Mouse (Mus musculus) CH12.LX (cell line): ENCODE results near the gene Zscan5b. TPM values are rescaled to one million over a fixed set of nuclear protein-coding genes. Genes with fewer than 3 reads are reported as not detected.
"Not testable (repeated sequence)": the region's sequence is repeated elsewhere in the genome, so short reads cannot be mapped to it uniquely, and the experiment has no call there.

ENCODE experiments used
- DNase-seq: peaks from one replicate; pipeline ENCODE4 v3.0.0-alpha.2; 2013; ENCODE audit errors: extremely low read depth
- H3K27ac ChIP-seq: 2 replicates; pipeline ENCODE4 v1.5.1; 2012; ENCODE audit warnings: low read depth, mild to moderate bottlenecking, control low read depth, moderate library complexity; ENCODE audit not compliant: insufficient read depth
- H3K27me3 ChIP-seq: replicated peaks from 2 replicates; pipeline ENCODE3; 2012; ENCODE audit warnings: inconsistent platforms
- H3K36me3 ChIP-seq, 2 experiments: replicated peaks in 1 of 2; 2 replicates each; pipeline versions ENCODE3 to v1.6.1; 2012; ENCODE audit warnings: inconsistent platforms in 1 of 2, low read length in 1 of 2, mild to moderate bottlenecking in 1 of 2, mixed read lengths in 1 of 2, moderate library complexity in 1 of 2; ENCODE audit not compliant: control insufficient read depth in 1 of 2, insufficient read depth in 1 of 2
- H3K4me1 ChIP-seq, 2 experiments: 2 replicates each; pipeline ENCODE4 v1.6.1; 2012; ENCODE audit warnings: inconsistent platforms in 1 of 2, moderate library complexity in 1 of 2; ENCODE audit not compliant: insufficient read depth in 2 of 2, control insufficient read depth in 1 of 2
- H3K4me2 ChIP-seq: 2 replicates; pipeline ENCODE4 v1.6.1; 2012; ENCODE audit warnings: low read depth, mild to moderate bottlenecking, control low read depth; ENCODE audit not compliant: poor library complexity, insufficient read depth, severe bottlenecking
- H3K4me3 ChIP-seq, 3 experiments: fragments of 150-350 bp in 1 of 3; sonication (generic) in 1 of 3; replicated peaks in 1 of 3; 2 replicates each; pipeline versions ENCODE3 to v1.5.1; 2011 to 2012; ENCODE audit warnings: low read depth in 2 of 3, low read length in 2 of 3, mild to moderate bottlenecking in 2 of 3, moderate library complexity in 2 of 3, control low read depth in 1 of 3, improper control_type of control experiment in 1 of 3, inconsistent platforms in 1 of 3, mixed read lengths in 1 of 3; ENCODE audit not compliant: poor library complexity in 1 of 3
- H3K79me2 ChIP-seq: replicated peaks from 2 replicates; pipeline ENCODE4 v1.6.1; 2012; ENCODE audit warnings: mild to moderate bottlenecking, moderate library complexity; ENCODE audit not compliant: control insufficient read depth, poor library complexity, insufficient read depth, severe bottlenecking; ENCODE audit errors: extremely low read depth
- H3K9ac ChIP-seq: 2 replicates; pipeline ENCODE4 v1.6.1; 2012; ENCODE audit warnings: low read depth, mild to moderate bottlenecking, control low read depth, moderate library complexity; ENCODE audit not compliant: insufficient read depth
- H3K9me3 ChIP-seq: replicated peaks from 2 replicates; pipeline ENCODE3; 2012; ENCODE audit warnings: low read length, inconsistent platforms, mixed read lengths
- BHLHE40 ChIP-seq: IDR thresholded peaks from 2 replicates; pipeline ENCODE4 v1.6.1; 2011; ENCODE audit warnings: mild to moderate bottlenecking, low read depth, low read length, improper control_type of control experiment
- CHD1 ChIP-seq: IDR thresholded peaks from 2 replicates; pipeline ENCODE4 v1.6.1; 2012; ENCODE audit warnings: low read depth, low read length, improper control_type of control experiment, inconsistent platforms
- CTCF ChIP-seq, 2 experiments: IDR thresholded peaks in 1 of 2; conservative IDR thresholded peaks in 1 of 2; 2 replicates each; pipeline ENCODE4 v1.5.1; 2011 to 2012; ENCODE audit warnings: low read depth in 2 of 2, low read length in 2 of 2, improper control_type of control experiment in 1 of 2, inconsistent platforms in 1 of 2, mild to moderate bottlenecking in 1 of 2, moderate library complexity in 1 of 2
- ELF1 ChIP-seq: IDR thresholded peaks from 2 replicates; pipeline ENCODE4 v1.6.1; 2014; ENCODE audit warnings: low read depth, mild to moderate bottlenecking, inconsistent platforms, low read length, improper control_type of control experiment
- ETS1 ChIP-seq: conservative IDR thresholded peaks from 2 replicates; pipeline ENCODE4 v1.6.1; 2012; ENCODE audit warnings: low read depth, mild to moderate bottlenecking, inconsistent platforms, low read length, improper control_type of control experiment, moderate library complexity
- GABPA ChIP-seq: IDR thresholded peaks from 2 replicates; pipeline ENCODE4 v1.6.1; 2012; ENCODE audit warnings: low read depth, low read length, improper control_type of control experiment, inconsistent platforms; ENCODE audit not compliant: insufficient replicate concordance
- JUN ChIP-seq: IDR thresholded peaks from 2 replicates; pipeline ENCODE4 v1.6.1; 2011; ENCODE audit warnings: low read depth, mild to moderate bottlenecking, low read length, improper control_type of control experiment, moderate library complexity; ENCODE audit not compliant: insufficient read depth
- KAT2A ChIP-seq: IDR thresholded peaks from 2 replicates; pipeline ENCODE4 v1.6.1; 2012; ENCODE audit warnings: low read length, improper control_type of control experiment, inconsistent platforms; ENCODE audit not compliant: insufficient replicate concordance
- MAFK ChIP-seq: IDR thresholded peaks from 2 replicates; pipeline ENCODE4 v1.6.1; 2011; ENCODE audit warnings: low read length, improper control_type of control experiment; ENCODE audit not compliant: insufficient replicate concordance
- MEF2A ChIP-seq: IDR thresholded peaks from 2 replicates; pipeline ENCODE4 v1.6.1; 2014; ENCODE audit warnings: low read depth, mild to moderate bottlenecking, inconsistent platforms, low read length, improper control_type of control experiment, borderline replicate concordance
- MXI1 ChIP-seq: IDR thresholded peaks from 2 replicates; pipeline ENCODE4 v1.6.1; 2011; ENCODE audit warnings: mild to moderate bottlenecking, low read depth, low read length, improper control_type of control experiment
- MYC ChIP-seq: IDR thresholded peaks from 2 replicates; pipeline ENCODE4 v1.6.1; 2011; ENCODE audit warnings: low read depth, mild to moderate bottlenecking, improper control_type of control experiment, low read length
- NELFE ChIP-seq: IDR thresholded peaks from 2 replicates; pipeline ENCODE4 v1.6.1; 2011; ENCODE audit warnings: low read depth, low read length, improper control_type of control experiment
- PAX5 ChIP-seq: IDR thresholded peaks from 2 replicates; pipeline ENCODE4 v1.6.1; 2012; ENCODE audit warnings: low read length, inconsistent platforms, mixed read lengths
- POLR2A ChIP-seq: IDR thresholded peaks from 2 replicates; pipeline ENCODE4 v1.6.1; 2011; ENCODE audit warnings: low read depth, mild to moderate bottlenecking, improper control_type of control experiment, low read length
- RAD21 ChIP-seq: IDR thresholded peaks from 2 replicates; pipeline ENCODE4 v1.6.1; 2011; ENCODE audit warnings: low read depth, mild to moderate bottlenecking, low read length, improper control_type of control experiment, moderate library complexity
- RCOR1 ChIP-seq: conservative IDR thresholded peaks from 2 replicates; pipeline ENCODE4 v1.6.1; 2012; ENCODE audit warnings: low read depth, mild to moderate bottlenecking, inconsistent platforms, low read length, improper control_type of control experiment
- SIN3A ChIP-seq: IDR thresholded peaks from 2 replicates; pipeline ENCODE4 v1.6.1; 2012; ENCODE audit warnings: low read length, improper control_type of control experiment, inconsistent platforms
- SMC3 ChIP-seq: IDR thresholded peaks from 2 replicates; pipeline ENCODE4 v1.6.1; 2011; ENCODE audit warnings: low read depth, low read length, improper control_type of control experiment
- TCF12 ChIP-seq: IDR thresholded peaks from 2 replicates; pipeline ENCODE4 v1.6.1; 2014; ENCODE audit warnings: low read depth, mild to moderate bottlenecking, inconsistent platforms, low read length, improper control_type of control experiment
- USF2 ChIP-seq: conservative IDR thresholded peaks from 2 replicates; pipeline ENCODE4 v1.6.1; 2011; ENCODE audit warnings: low read depth, low read length, improper control_type of control experiment
- ZC3H11A ChIP-seq: IDR thresholded peaks from 2 replicates; pipeline ENCODE4 v1.6.1; 2012; ENCODE audit warnings: low read depth, mild to moderate bottlenecking, inconsistent platforms, low read length, improper control_type of control experiment
- ZMIZ1 ChIP-seq: IDR thresholded peaks from 2 replicates; pipeline ENCODE4 v1.6.1; 2012; ENCODE audit warnings: low read depth, mild to moderate bottlenecking, inconsistent platforms, low read length, improper control_type of control experiment
- ZNF384 ChIP-seq: IDR thresholded peaks from 2 replicates; pipeline ENCODE4 v1.6.1; 2012; ENCODE audit warnings: low read depth, low read length, improper control_type of control experiment, inconsistent platforms
- dilution Hi-C: fragments of 300-500 bp; cut with MboI; formaldehyde crosslinking; loops from 2 replicates; pipeline ENCODE4 v1.14.3; 2020; ENCODE audit warnings: low sequenced_read_pairs; ENCODE audit not compliant: extremely low pct_unique_long_range_greater_than_20kb, extremely low pct_ligation_motif_present
- in situ Hi-C: fragments of 300-500 bp; cut with MboI; formaldehyde crosslinking; loops from 3 replicates; pipeline ENCODE4 v1.14.3; 2019; ENCODE audit warnings: low sequenced_read_pairs, low pct_ligation_motif_present, low pct_unique_long_range_greater_than_20kb, mixed read lengths
- polyA plus RNA-seq: library from polyadenylated mRNA; unstranded; fragments of >175 nt; gene quantifications from 2 replicates; pipeline ENCODE4 v1.2.1, GENCODE M21; 2012; ENCODE audit warnings: low read depth; ENCODE audit not compliant: insufficient read length
- total RNA-seq, 2 experiments: library from RNA; depleted of rRNA; stranded (reverse); fragments of 300-350 nt in 1 of 2; fragments of >200 nt in 1 of 2; gene quantifications; 2 replicates each; pipeline ENCODE4 v1.2.3; 2012 to 2014

The Zscan5b gene
- total and polyA plus RNA-seq, 3 experiments, result not detected

GRCm38 (mm10) chr7:6257386-6257785 is 35.3 kb downstream of the Zscan5b start:
- H3K27ac ChIP-seq, result no peak overlapping the region
- in situ Hi-C loops, result no loop called here

GRCm38 (mm10) chr7:6258232-6259220 is 36.4 kb downstream of the Zscan5b start:
- in situ Hi-C loops (no loop called here), dilution Hi-C loops (no loop called here)
- no peak overlapping the region for H3K27ac ChIP-seq
- H3K4me1 ChIP-seq, result no peaks in the 10 kb centered on the region
- no peak overlapping the region for H3K4me2 ChIP-seq
- no peak overlapping the region for H3K9ac ChIP-seq
- peaks cover 58% of the 10 kb centered on the region for H3K27me3 ChIP-seq
- no peaks in the 10 kb centered on the region for H3K79me2 ChIP-seq
- DNase-seq, result no peak
- peaks cover 4% of the 10 kb centered on the region for H3K9me3 ChIP-seq
- H3K4me3 ChIP-seq, result no peak overlapping the region
- no peak for TF ChIP-seq BHLHE40
- TF ChIP-seq CTCF (conservative IDR thresholded peaks at IDR 0.05 in 1 of 2, IDR thresholded peaks at IDR 0.05 in 1 of 2; ENCODE audit: low read depth in 2 of 2, low read length in 2 of 2), result no peak
- TF ChIP-seq RAD21, result no peak
- no peak for TF ChIP-seq GABPA
- TF ChIP-seq ZMIZ1, result no peak
- no peak for TF ChIP-seq POLR2A
- TF ChIP-seq PAX5, result no peak
- no peak for TF ChIP-seq NELFE
- TF ChIP-seq ZNF384, result no peak
- no peak for TF ChIP-seq SMC3
- TF ChIP-seq JUN, result no peak
- TF ChIP-seq MEF2A, result no peak
- TF ChIP-seq ETS1, result no peak
- TF ChIP-seq MAFK, result no peak
- TF ChIP-seq USF2, result no peak
- TF ChIP-seq RCOR1, result no peak
- no peak for TF ChIP-seq SIN3A
- TF ChIP-seq KAT2A, result no peak
- no peak for TF ChIP-seq CHD1
- TF ChIP-seq ELF1, result no peak
- TF ChIP-seq, all 38 proteins: peak for 0
- H3K36me3 ChIP-seq, result no peaks in the 10 kb centered on the region

More at GRCm38 (mm10) chr7:6257386-6257785, 35.3 kb downstream of the Zscan5b start:
- no peak overlapping the region for H3K4me3 ChIP-seq
- dilution Hi-C loops, result no loop called here
- no peak overlapping the region for H3K4me2 ChIP-seq
- no peak for DNase-seq
- H3K79me2 ChIP-seq, result no peaks in the 10 kb centered on the region
- H3K27me3 ChIP-seq, result peaks cover 68% of the 10 kb centered on the region
- no peaks in the 10 kb centered on the region for H3K36me3 ChIP-seq
- no peaks in the 10 kb centered on the region for H3K4me1 ChIP-seq
- no peak overlapping the region for H3K9ac ChIP-seq
- peaks cover 4% of the 10 kb centered on the region for H3K9me3 ChIP-seq
- TF ChIP-seq BHLHE40 (no peak), MYC (no peak), JUN (no peak), MXI1 (no peak), POLR2A (no peak), GABPA (no peak), ZC3H11A (no peak), SIN3A (no peak), TCF12 (no peak)
- TF ChIP-seq, all 38 proteins: peak for 0

DNA sequence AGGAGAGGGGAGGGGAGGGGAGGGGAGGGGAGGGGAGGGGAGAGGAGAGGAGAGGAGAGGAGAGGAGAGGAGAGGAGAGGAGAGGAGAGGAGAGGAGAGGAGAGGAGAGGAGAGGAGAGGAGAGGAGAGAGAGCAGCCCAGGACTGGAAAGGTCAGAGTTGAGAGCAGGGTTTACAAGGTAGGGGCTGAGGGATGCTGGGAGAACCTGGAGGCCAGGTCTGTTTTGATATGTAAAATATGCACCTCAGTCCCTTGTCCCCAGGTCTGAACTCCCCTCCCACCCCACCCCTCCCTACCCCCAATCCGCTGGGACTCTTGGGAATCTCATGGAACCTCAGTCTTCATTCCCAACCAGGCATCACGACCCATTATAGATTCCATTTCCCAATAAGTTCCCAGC is 37.9 kb downstream of the Zscan5b start:
- H3K4me2 ChIP-seq, H3K36me3 ChIP-seq, H3K4me1 ChIP-seq, H3K9ac ChIP-seq, H3K79me2 ChIP-seq, H3K27ac ChIP-seq, dilution Hi-C loops, H3K9me3 ChIP-seq, in situ Hi-C loops, H3K4me3 ChIP-seq, DNase-seq: not testable (repeated sequence)
- peaks cover 49% of the 10 kb centered on the region for H3K27me3 ChIP-seq
